Mouse (Mus musculus): Measurements from ENCODE around the gene Tent5b.

GRCm38 (mm10) chr4:133468080-133468479 is 11.9 kb upstream of the Tent5b start:
- TF ChIP-seq POLR2A (IDR thresholded peaks at IDR 0.05; ENCODE audit: control insufficient read depth, low read depth, low read length) (no peak), CTCF (IDR thresholded peaks at IDR 0.05; ENCODE audit: control insufficient read depth, insufficient read depth, insufficient replicate concordance, low read depth, low read length) (no peak)

Data from testis, adult 2 months (tissue).